Comparison of ENCODE assay signal across 9 mouse cellular contexts in the genomic region with DNA sequence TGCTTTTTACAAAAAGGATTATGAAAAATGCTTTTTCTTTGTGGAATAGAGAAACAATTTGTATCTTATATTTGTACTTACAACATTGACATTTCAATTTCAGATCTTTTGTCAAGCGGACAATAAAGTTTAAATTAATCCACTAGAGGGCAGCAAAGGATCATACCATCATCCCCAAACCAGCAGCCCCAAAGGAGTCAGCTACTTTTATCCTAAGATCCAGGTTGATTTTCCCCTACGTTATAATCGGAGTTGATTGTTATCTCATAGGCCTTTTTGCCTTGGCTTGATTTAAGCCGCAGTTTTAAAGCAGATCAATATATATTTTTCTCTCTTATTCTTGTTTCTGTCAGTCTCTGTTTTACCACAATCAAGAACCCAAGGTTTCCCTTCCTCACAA. TPM values are rescaled to one million over a fixed set of nuclear protein-coding genes. Genes with fewer than 3 reads are reported as not detected.
DNase-seq lines count a peak whose midpoint lies in the region; ATAC-seq and TF ChIP-seq lines count a peak whose summit lies in the region.
"Had no signal": no experiment of that assay in that cellular context is flagged by ENCODE, and none has a peak within 500 bp of the region (broad histone marks: within the 10 kb centered on the region; RNA-seq: fewer than 3 reads in every experiment).

No protein-coding gene starts in this region.

- H3K4me1 ChIP-seq in limb, embryonic 14.5 days (ENCODE audit: control insufficient read depth, insufficient read depth, low read length) = no peaks in the 10 kb centered on the region
- H3K4me1 ChIP-seq in limb, embryonic 10.5 days = no peaks in the 10 kb centered on the region
- no peaks in the 10 kb centered on the region for H3K4me1 ChIP-seq in kidney, embryonic 14.5 days (ENCODE audit: control insufficient read depth, insufficient read depth, low read length)

- H3K4me3 ChIP-seq in limb, embryonic 14.5 days (replicated peaks; ENCODE audit: low read length) = no peak overlapping the region
- no peak overlapping the region for H3K4me3 ChIP-seq in limb, embryonic 10.5 days
- H3K4me3 ChIP-seq in kidney, embryonic 14.5 days (ENCODE audit: low read length) = no peak overlapping the region

- H3K36me3 ChIP-seq in limb, embryonic 14.5 days (ENCODE audit: control insufficient read depth, insufficient read depth, low read length) = no peaks in the 10 kb centered on the region
- no peaks in the 10 kb centered on the region for H3K36me3 ChIP-seq in limb, embryonic 10.5 days
- no peaks in the 10 kb centered on the region for H3K36me3 ChIP-seq in kidney, embryonic 14.5 days (ENCODE audit: control insufficient read depth, insufficient read depth, low read length)

- no peak for ATAC-seq in limb, embryonic 14.5 days (ENCODE audit: low FRiP score, low read depth)
- no peak for ATAC-seq in kidney, embryonic 14.5 days (ENCODE audit: low FRiP score, low TSS enrichment)

- no peak for TF ChIP-seq POLR2A in limb, embryonic 14.5 days (IDR thresholded peaks at IDR 0.05; ENCODE audit: borderline replicate concordance, extremely low read depth, insufficient read depth, insufficient read length)

- no peaks in the 10 kb centered on the region for H3K27me3 ChIP-seq in limb, embryonic 14.5 days (ENCODE audit: control insufficient read depth, insufficient read depth, low read length)
- no peaks in the 10 kb centered on the region for H3K27me3 ChIP-seq in limb, embryonic 10.5 days (ENCODE audit: low read depth, poor library complexity, severe bottlenecking)
- no peaks in the 10 kb centered on the region for H3K27me3 ChIP-seq in kidney, embryonic 14.5 days (ENCODE audit: control insufficient read depth, insufficient read depth, low read length)

- no peak overlapping the region for H3K27ac ChIP-seq in limb, embryonic 14.5 days (replicated peaks; ENCODE audit: low read depth, low read length)
- no peak overlapping the region for H3K27ac ChIP-seq in limb, embryonic 10.5 days
- no peak overlapping the region for H3K27ac ChIP-seq in kidney, embryonic 14.5 days (ENCODE audit: low read depth, low read length)

- H3K9me3 ChIP-seq in limb, embryonic 14.5 days (ENCODE audit: control insufficient read depth, low read length) = no peaks in the 10 kb centered on the region
- no peaks in the 10 kb centered on the region for H3K9me3 ChIP-seq in limb, embryonic 10.5 days (replicated peaks)
- H3K9me3 ChIP-seq in kidney, embryonic 14.5 days (ENCODE audit: control insufficient read depth, low read length) = no peaks in the 10 kb centered on the region

- peak; percentile 12 for DNase-seq in adrenal gland, postnatal 14 days
- no peak for DNase-seq in adrenal gland, postnatal 4 days (ENCODE audit: low spot score in 2 of 2)
- peak; percentile 73 for DNase-seq in limb, embryonic 14.5 days (ENCODE audit: low spot score)
- no peak for DNase-seq in limb, embryonic 10.5 days (ENCODE audit: low spot score)
- peak; percentile 33 for DNase-seq in fibroblast of lung, adult 2 months (ENCODE audit: low read depth)
- peak; percentile 61 for DNase-seq in mesoderm, embryonic 11.5 days (ENCODE audit: low read depth, low spot score)
- DNase-seq in testis, postnatal 10 days (ENCODE audit: low spot score) = no peak

- no peak overlapping the region for H3K4me2 ChIP-seq in limb, embryonic 14.5 days (replicated peaks; ENCODE audit: low read depth, low read length, severe bottlenecking)
- no peak overlapping the region for H3K4me2 ChIP-seq in kidney, embryonic 14.5 days (replicated peaks; ENCODE audit: low read depth, low read length)

- WGBS in limb, embryonic 14.5 days = 13% methylated on average over 4 of the region's 4 CpGs
- 29% methylated on average over 4 of the region's 4 CpGs for WGBS in limb, embryonic 10.5 days
- 14% methylated on average over 4 of the region's 4 CpGs for WGBS in kidney, embryonic 14.5 days

- H3K9ac ChIP-seq in limb, embryonic 14.5 days (ENCODE audit: low read depth, low read length, severe bottlenecking) = no peak overlapping the region
- H3K9ac ChIP-seq in kidney, embryonic 14.5 days (ENCODE audit: low read depth, low read length) = no peak overlapping the region

RNA-seq across cellular contexts. Expression of a gene that starts 6.3 kb away (rescaled TPM):
- total RNA-seq in adrenal gland, postnatal 14 days (2021) = 0.41 and 0.83 TPM in 2 replicates
- total RNA-seq in adrenal gland, postnatal 4 days (2021) = under 1 TPM; 0.62 to 0.79 TPM
- polyA plus RNA-seq in limb, embryonic 14.5 days (2012; rRNA removed) = not detected in 2 replicates
- not detected in 2 replicates for polyA plus RNA-seq in limb, embryonic 14.5 days (2014; fragmentation: Nextera tagmentation; extraction: Ambion mirVana)
- polyA plus RNA-seq in limb, embryonic 10.5 days (2016; fragmentation: Nextera tagmentation; extraction: Ambion mirVana) = not detected in 2 replicates
- polyA plus RNA-seq in kidney, embryonic 14.5 days (2014; fragmentation: Nextera tagmentation; extraction: Ambion mirVana) = not detected in 2 replicates
- polyA plus RNA-seq: heart, embryonic 14.5 days had no signal

RNA-seq across cellular contexts. Expression of a gene that starts 18.8 kb away (rescaled TPM):
- total RNA-seq in adrenal gland, postnatal 14 days (2021) = 14.3 and 14.7 TPM in 2 replicates
- total RNA-seq in adrenal gland, postnatal 4 days (2021) = 10 to 100 TPM; 13.9 to 14.8 TPM
- 9.9 and 10.4 TPM in 2 replicates for polyA plus RNA-seq in limb, embryonic 14.5 days (2012; rRNA removed)
- 17.8 and 19.4 TPM in 2 replicates for polyA plus RNA-seq in limb, embryonic 14.5 days (2014; fragmentation: Nextera tagmentation; extraction: Ambion mirVana)
- 14.6 and 17.5 TPM in 2 replicates for polyA plus RNA-seq in limb, embryonic 10.5 days (2016; fragmentation: Nextera tagmentation; extraction: Ambion mirVana)
- polyA plus RNA-seq in kidney, embryonic 14.5 days (2014; fragmentation: Nextera tagmentation; extraction: Ambion mirVana) = 15.1 and 21.2 TPM in 2 replicates

Comparison
In these comparisons a context has a peak if more than half of its experiments do, and no peak if none do; other contexts are left out.
1. DNase-seq: peak in adrenal gland, postnatal 14 days (single experiment), limb, embryonic 14.5 days (single experiment), fibroblast of lung, adult 2 months (single experiment) and mesoderm, embryonic 11.5 days (single experiment); none in adrenal gland, postnatal 4 days (0 of 2), limb, embryonic 10.5 days (single experiment) and testis, postnatal 10 days (single experiment).